Mouse (Mus musculus): ENCODE results near the gene Eif3c. TPM values are rescaled to one million over a fixed set of nuclear protein-coding genes. Genes with fewer than 3 reads are reported as not detected.

Eif3c gene
- 233 and 270 TPM in 2 replicates for total RNA-seq (2012; rRNA removed)
- polyA plus RNA-seq (2012; ENCODE audit: insufficient read depth in 1 of 2, insufficient read length in 2 of 2, low read depth in 1 of 2, low replicate concordance in 2 of 2, missing spikeins in 1 of 2): 100 to 1,000 TPM; 404 to 819 TPM

DNA sequence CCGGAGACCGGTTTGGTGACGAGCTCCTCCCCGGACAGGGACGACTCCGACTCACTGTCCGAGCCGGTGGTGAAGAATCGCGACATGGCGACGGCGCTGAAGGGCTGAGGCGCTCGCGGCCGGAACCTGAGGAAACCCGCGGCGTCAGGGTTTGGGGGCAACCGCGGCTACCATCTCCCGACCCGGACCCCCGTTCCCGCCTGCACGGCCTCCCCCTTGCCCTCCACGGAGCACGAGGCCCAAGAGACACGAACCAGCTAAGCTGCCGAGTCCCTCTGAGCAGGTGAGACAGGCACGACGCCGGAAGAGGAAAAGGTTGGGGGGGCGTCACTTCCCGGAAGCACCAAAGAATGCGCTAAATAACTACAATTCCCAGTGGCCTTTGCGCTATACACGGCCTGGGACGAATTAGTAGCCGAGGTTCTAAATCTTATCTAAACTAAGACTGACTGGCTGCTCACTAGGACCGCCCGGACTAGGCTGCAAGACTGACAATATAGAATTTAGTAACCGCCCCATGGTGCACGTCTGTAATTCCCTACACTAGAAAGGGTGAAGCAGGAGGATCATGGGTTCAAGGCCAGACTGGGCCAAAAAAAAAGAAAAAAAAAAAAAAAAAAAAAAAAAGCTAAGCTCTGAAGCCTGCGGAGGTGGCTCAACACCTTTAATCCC, at the start of gene Eif3c:
Gene Eif3c (minus strand): TSS at position 318 of the 672 bp plus-strand sequence.
- H3K4me1 ChIP-seq (ENCODE audit: control insufficient read depth in 1 of 2, insufficient read depth in 2 of 2, low read length in 2 of 2): peaks cover 4 to 11% of the 10 kb centered on the region in 2 experiments; a peak in 3 of 4 replicates
- peak; percentile 98 for DNase-seq (ENCODE audit: low read depth, low spot score)
- peaks cover 22% of the 10 kb centered on the region for H3K79me2 ChIP-seq (ENCODE audit: control insufficient read depth, insufficient read depth, low read length, poor library complexity)
- peaks cover 18 to 33% of the 10 kb centered on the region in 2 experiments for H3K36me3 ChIP-seq (ENCODE audit: control insufficient read depth in 1 of 2, insufficient read depth in 2 of 2, low read length in 2 of 2)
- peak within 1 kb of the TSS; percentile 71 for H3K27ac ChIP-seq (ENCODE audit: control insufficient read depth, low read depth, low read length)
- peak; percentile 92 for TF ChIP-seq MXI1 (IDR thresholded peaks at IDR 0.05; ENCODE audit: low read depth, low read length)
- peak; percentile 81 to 92 for TF ChIP-seq POLR2A (IDR thresholded peaks at IDR 0.05; ENCODE audit: control insufficient read depth in 1 of 2, insufficient read depth in 1 of 2, low read depth in 1 of 2, low read length in 2 of 2, poor library complexity in 1 of 2)
- peak in 1 of 2 experiments; percentile 31; a peak in 1 of 4 replicates for TF ChIP-seq EP300 (IDR thresholded peaks at IDR 0.05; ENCODE audit: low read depth in 1 of 2, low read length in 2 of 2)
- TF ChIP-seq POLR2AphosphoS2 (IDR thresholded peaks at IDR 0.05; ENCODE audit: low read length): peak; percentile 97
- TF ChIP-seq ELF1 (IDR thresholded peaks at IDR 0.05; ENCODE audit: low read depth, low read length): peak; percentile 96
- no peak for TF ChIP-seq MEF2A (IDR thresholded peaks at IDR 0.05; ENCODE audit: extremely low read depth, insufficient replicate concordance, low read depth, low read length, poor library complexity, severe bottlenecking)
- peak; percentile 96 for TF ChIP-seq NELFE (IDR thresholded peaks at IDR 0.05; ENCODE audit: low read depth, low read length)
- TF ChIP-seq ZMIZ1 (IDR thresholded peaks at IDR 0.05; ENCODE audit: low read depth, low read length): peak; percentile 82; the same call in 1 of the 2 replicates
- peak; percentile 23; the same call in 1 of the 2 replicates for TF ChIP-seq RCOR1 (IDR thresholded peaks at IDR 0.05; ENCODE audit: low read depth, low read length)
- peak; percentile 38; the same call in 1 of the 2 replicates for TF ChIP-seq NRF1 (IDR thresholded peaks at IDR 0.05; ENCODE audit: insufficient read depth, low read depth, low read length, poor library complexity, severe bottlenecking)
- TF ChIP-seq ZNF384 (IDR thresholded peaks at IDR 0.05; ENCODE audit: low read depth, low read length): peak; percentile 98
- TF ChIP-seq USF2 (IDR thresholded peaks at IDR 0.05; ENCODE audit: borderline replicate concordance in 1 of 2, insufficient read depth in 1 of 2, low read depth in 1 of 2, low read length in 2 of 2): no peak
- no peak; the same call in 1 of the 2 replicates for TF ChIP-seq MAZ (IDR thresholded peaks at IDR 0.05; ENCODE audit: low read depth, low read length)
- TF ChIP-seq ZC3H11A (IDR thresholded peaks at IDR 0.05; ENCODE audit: low read depth, low read length): no peak
- TF ChIP-seq GATA1 (IDR thresholded peaks at IDR 0.05; ENCODE audit: low read depth, low read length): peak; percentile 82
- peak; percentile 51 for TF ChIP-seq MAX (IDR thresholded peaks at IDR 0.05; ENCODE audit: low read length)
- peak; percentile 99 for TF ChIP-seq HCFC1 (IDR thresholded peaks at IDR 0.05; ENCODE audit: low read depth, low read length)
- TF ChIP-seq ZKSCAN1 (IDR thresholded peaks at IDR 0.05; ENCODE audit: low read depth, low read length): no peak
- TF ChIP-seq JUND (IDR thresholded peaks at IDR 0.05; ENCODE audit: low read depth, low read length): no peak
- TF ChIP-seq TCF12 (IDR thresholded peaks at IDR 0.05; ENCODE audit: low read depth, low read length): peak; percentile 68
- peak; percentile 91 for TF ChIP-seq KAT2A (conservative IDR thresholded peaks at IDR 0.05; ENCODE audit: low read depth, low read length)
- peak; percentile 65; the same call in 1 of the 2 replicates for TF ChIP-seq MYC (IDR thresholded peaks at IDR 0.05; ENCODE audit: low read depth, low read length)
- TF ChIP-seq TBP (IDR thresholded peaks at IDR 0.05; ENCODE audit: low read depth, low read length): peak; percentile 81; the same call in 1 of the 2 replicates
- TF ChIP-seq SIN3A (IDR thresholded peaks at IDR 0.05; ENCODE audit: low read length): peak; percentile 93
- H3K4me3 ChIP-seq (ENCODE audit: control insufficient read depth in 1 of 2, insufficient read depth in 1 of 2, low read depth in 2 of 2, low read length in 2 of 2): peak within 1 kb of the TSS; percentile 73 to 94
- H3K27me3 ChIP-seq (ENCODE audit: control insufficient read depth in 1 of 2, insufficient read depth in 2 of 2, low read length in 2 of 2): no peaks in the 10 kb centered on the region
- H3K9me3 ChIP-seq (replicated peaks; ENCODE audit: insufficient read depth, low read length): no peaks in the 10 kb centered on the region
- H3K9ac ChIP-seq (ENCODE audit: control insufficient read depth, low read depth, low read length, poor library complexity, severe bottlenecking): peak within 1 kb of the TSS; percentile 97

Measured in MEL (cell line).